Mouse (Mus musculus) liver, embryonic 14 days (tissue): ENCODE results near the gene Inafm1. TPM values are rescaled to one million over a fixed set of nuclear protein-coding genes. Genes with fewer than 3 reads are reported as not detected.

Source experiments
- polyA plus RNA-seq: library from polyadenylated mRNA; depleted of rRNA; stranded (reverse); fragments of >200 nt; gene quantifications from 2 replicates; pipeline ENCODE4 v1.2.3, GENCODE M21; 2012; rRNA removed

Gene Inafm1
- polyA plus RNA-seq: 7.1 and 7.5 TPM in 2 replicates

GRCm38 (mm10) chr7:16273081-16273765 is at the start of gene Inafm1:
Gene Inafm1, minus strand, starts transcription at chr7:16273617.

GRCm38 (mm10) chr7:16308093-16308492 is 34.7 kb upstream of the Inafm1 start, which contains the start of gene Bbc3:
Gene Bbc3, plus strand, starts transcription at chr7:16308393.

GRCm38 (mm10) chr7:16286026-16286961 is 12.9 kb upstream of the Inafm1 start, which contains the start of gene Ccdc9:
Gene Ccdc9, minus strand, starts transcription at chr7:16286795.

GRCm38 (mm10) chr7:16259110-16259590 is 14.3 kb downstream of the Inafm1 start, which contains the start of gene C5ar1:
Gene C5ar1, minus strand, starts transcription at chr7:16259540.

GRCm38 (mm10) chr7:16244067-16244466 is 29.4 kb downstream of the Inafm1 start, which contains the start of gene C5ar2:
Gene C5ar2, minus strand, starts transcription at chr7:16244154.

Other genes starting within 250 kb of the Inafm1 start
- gene Bicra, start 225.7 kb downstream of the Inafm1 start, polyA plus RNA-seq: 1.2 and 1.5 TPM in 2 replicates
- 0.01 TPM in 2 replicates for gene Zfp541, start 211.8 kb downstream of the Inafm1 start, polyA plus RNA-seq
- 93.6 and 109 TPM in 2 replicates for gene Napa, start 175.2 kb downstream of the Inafm1 start, polyA plus RNA-seq
- 6.6 and 7.2 TPM in 2 replicates for gene Kptn, start 153.7 kb downstream of the Inafm1 start, polyA plus RNA-seq
- 0.05 TPM in 2 replicates for gene Slc8a2, start 143.8 kb downstream of the Inafm1 start, polyA plus RNA-seq
- gene Meis3, start 98.5 kb downstream of the Inafm1 start, polyA plus RNA-seq: 1.1 and 1.6 TPM in 2 replicates
- gene Dhx34, start 51.6 kb downstream of the Inafm1 start, polyA plus RNA-seq: 3.6 and 4.0 TPM in 2 replicates
- gene C5ar2, start 29.5 kb downstream of the Inafm1 start, polyA plus RNA-seq: 0.48 and 0.58 TPM in 2 replicates
- 1.0 and 1.2 TPM in 2 replicates for gene C5ar1, start 14.1 kb downstream of the Inafm1 start, polyA plus RNA-seq
- 30.7 and 30.8 TPM in 2 replicates for gene Ccdc9, start 13.2 kb upstream of the Inafm1 start, polyA plus RNA-seq
- gene Bbc3, start 34.8 kb upstream of the Inafm1 start, polyA plus RNA-seq: 2.8 and 3.9 TPM in 2 replicates
- 55.8 and 65.0 TPM in 2 replicates for gene Sae1, start 114.2 kb upstream of the Inafm1 start, polyA plus RNA-seq
- 14.1 and 15.2 TPM in 2 replicates for gene Zc3h4, start 127.3 kb upstream of the Inafm1 start, polyA plus RNA-seq
- 18.1 and 20.4 TPM in 2 replicates for gene Tmem160, start 179.2 kb upstream of the Inafm1 start, polyA plus RNA-seq
- gene Npas1, start 204.1 kb upstream of the Inafm1 start, polyA plus RNA-seq: not detected in 2 replicates